Mouse (Mus musculus) lung, postnatal 14 days (tissue): Measurements from ENCODE around the gene Cd247.
A peak's percentile ranks its signal among the peaks of the same experiment; 100 is the strongest.

ENCODE experiments used
- DNase-seq: peaks from one replicate; pipeline ENCODE4 v3.0.0; 2021

Cd247 gene

DNA sequence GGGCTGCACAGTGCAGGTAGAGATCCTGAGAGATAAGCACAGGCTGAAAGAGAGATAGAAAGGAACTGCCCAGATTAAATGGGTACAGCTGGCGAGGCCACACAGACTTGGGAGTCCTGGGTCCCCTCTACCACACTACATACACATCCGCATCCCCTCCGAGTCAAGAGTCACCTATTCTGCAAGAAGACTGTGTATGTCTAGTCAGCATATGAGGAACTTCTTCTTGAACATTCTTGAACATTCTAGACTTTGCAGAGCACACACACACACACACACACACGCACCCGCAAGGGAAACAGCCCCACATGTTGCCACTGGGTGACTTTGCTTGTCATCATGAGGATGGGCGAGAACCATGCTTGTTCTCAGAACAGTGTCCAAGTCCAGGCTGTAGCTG, 40.1 kb downstream of the Cd247 start:
- DNase-seq = no peak

DNA sequence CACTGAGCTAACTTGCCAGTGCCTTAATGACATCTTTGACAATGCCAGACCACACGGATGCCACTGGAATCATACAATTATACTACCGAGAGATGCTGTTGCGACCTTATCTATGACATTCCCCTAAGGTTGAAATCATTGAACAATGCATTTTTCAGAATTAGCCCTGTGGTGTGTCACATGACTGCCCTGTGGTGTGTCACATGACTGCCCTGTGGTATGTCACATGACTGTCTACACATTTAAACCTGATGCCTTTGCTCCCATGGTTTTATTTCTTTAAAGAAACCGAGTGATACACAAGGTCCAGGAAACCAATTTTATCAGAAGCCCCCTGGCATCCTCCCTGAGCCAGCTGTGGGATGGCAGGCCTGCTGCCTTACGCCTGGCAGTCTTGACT, 41.4 kb downstream of the Cd247 start:
- DNase-seq = no peak

DNA sequence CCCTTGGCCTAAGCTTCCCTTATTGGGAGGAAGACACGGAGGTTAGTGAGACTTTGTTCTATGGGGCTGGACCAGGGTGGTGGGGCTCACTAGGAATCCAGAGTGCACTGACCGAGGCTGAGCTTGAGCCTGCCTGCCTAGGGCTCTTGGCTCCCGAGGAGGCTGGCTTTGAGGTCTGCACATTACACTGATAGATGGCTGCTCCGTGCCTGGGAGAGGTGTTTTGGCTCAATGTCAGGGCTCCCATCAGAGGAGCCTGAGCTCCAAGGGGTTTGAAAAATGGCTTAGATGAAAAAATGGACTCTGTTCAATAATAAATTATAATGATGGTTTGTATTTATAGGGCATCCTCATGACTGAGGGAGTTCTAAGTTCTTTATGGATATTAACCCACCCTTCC, 44.8 kb downstream of the Cd247 start:
- DNase-seq = no peak

DNA sequence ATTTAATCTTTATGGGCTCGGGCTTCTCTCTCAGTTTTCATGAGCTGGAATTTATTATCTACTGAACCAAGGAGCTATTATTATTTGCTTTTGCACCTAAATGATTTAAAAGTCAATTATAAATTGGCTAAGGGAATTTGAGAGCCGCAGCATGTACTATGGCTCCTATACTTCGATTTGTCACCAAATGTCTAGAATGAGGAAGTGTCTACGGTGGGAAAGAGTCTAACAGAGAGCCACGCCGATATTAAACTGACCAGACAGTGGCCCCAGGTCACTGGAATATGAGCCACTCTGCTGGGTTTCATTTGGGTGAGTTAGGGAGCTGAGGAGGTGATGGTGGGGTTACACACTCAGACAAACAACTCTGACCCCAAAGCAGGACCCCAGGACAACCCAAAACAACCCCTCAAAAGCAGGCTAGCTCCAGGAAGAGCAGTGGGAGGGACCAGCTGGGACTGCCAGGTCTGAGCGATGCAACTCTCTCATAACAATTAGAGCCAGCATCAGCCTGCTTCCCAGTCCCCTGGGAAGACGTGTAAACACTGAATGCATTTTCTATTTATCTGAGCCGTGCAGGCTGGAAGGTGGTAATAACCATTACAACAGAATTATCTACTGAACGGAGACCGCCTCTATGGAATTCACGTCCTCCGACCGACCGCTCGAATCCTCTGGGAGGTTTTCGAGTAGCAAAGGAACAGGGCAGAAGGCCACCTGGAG, 45.6 kb downstream of the Cd247 start:
- DNase-seq = no peak

DNA sequence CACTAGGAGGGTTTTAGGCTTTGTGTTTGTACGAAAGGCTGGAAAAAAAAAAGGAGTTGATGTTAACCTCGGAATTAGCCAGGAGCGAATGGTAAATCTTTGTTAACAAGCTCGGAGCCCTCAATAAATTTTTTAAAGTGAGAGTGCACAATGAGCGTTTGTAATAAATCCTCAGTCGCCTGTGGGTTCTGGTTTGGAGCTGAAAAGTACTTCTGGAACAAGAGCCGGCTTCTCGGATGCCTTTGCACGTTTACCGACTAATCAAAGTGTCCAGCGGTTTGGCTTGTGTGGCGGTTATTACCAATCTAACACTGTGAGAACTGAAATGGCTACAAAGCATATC, 46.1 kb downstream of the Cd247 start:
- no peak for DNase-seq

DNA sequence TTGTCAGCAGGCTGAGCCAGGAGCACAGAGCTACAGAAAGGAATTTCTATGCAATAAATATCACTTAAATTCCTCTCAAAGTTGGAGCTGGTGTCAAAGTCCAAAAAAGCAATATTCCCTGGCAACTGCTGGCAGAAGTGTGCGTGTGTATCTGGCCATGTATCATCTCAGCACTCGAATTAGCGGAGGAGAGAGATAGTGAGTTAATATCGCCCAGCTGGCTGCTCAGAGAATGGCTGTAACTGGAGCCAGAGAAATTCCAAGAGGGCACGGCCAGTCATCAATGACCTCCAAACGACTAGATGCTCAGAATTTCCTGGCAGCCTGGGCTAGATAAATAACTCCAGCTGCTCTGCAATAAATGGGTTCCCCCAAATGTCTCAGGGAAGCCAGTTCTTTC, 48.0 kb downstream of the Cd247 start:
- DNase-seq = no peak

DNA sequence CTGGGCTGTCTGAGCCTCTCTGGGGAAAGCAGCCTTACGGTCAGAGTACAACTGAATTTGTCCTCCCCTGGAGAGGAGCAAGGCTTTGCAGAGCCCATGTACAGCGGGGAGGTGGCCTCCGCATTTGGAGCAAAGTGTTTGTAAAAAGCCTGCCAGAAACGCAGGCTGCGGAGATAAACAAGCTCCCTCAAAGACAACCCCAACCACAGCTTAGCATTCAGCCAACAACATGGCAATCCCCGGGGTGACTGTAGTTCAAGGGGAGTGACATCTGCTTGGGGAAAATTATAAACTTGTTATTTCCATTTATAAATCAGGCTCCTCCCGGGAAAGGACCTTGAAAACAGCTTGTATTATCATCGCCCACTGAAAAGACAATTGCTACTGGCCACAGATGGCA, 49.1 kb downstream of the Cd247 start:
- peak; percentile 29 for DNase-seq

DNA sequence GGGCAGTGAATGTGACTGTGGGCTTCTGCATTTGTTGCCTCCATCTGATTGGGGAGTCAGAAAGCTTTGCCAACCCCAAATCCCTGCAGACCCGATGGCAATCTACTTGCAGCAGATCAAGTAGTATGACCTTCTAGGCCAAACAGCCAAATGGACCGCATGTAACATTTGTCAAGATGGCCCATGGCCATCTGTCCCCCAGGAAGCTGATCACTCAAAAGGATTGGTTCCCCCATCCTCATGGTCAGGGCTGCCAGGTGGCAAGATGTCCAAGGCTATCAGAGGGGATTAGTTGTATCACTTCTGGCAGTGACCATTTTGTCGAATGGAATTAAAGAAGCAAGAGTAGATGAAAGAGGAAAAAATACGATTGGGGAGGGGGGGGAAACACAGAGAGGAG, 50.7 kb downstream of the Cd247 start:
- no peak for DNase-seq

DNA sequence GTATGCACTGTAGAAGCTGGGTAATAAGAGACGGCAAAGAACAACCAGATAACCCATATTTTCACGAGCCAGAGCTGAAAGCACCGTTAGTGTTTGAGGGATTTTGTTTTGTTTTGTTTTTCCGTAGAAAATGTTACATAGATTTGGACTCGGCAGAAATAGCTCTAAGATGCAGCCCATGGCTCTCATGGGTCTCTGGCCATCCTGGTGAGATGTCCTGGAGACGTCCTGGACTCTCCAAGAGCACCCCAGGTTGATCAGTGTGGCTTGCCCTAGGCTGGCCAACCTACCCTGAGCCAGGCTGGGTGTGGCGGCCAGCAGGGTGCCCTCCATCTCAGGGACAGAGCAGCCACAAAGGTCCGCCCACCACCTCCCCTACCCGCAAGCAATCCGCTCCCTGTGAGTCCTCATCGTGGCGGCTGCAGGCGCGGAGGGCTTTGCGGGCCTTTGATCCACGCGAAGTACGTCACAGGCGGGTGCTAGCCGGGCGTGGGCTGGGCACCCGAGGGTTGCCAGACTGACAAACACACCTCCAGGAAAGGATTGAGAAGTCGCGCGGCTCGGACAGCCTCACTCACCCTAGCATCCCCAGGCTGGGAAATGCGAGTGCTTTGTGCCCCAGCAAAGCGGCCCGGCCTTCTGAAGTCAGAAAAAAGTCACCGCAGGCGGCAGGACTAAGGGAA, 52.2 kb downstream of the Cd247 start:
- no peak for DNase-seq

DNA sequence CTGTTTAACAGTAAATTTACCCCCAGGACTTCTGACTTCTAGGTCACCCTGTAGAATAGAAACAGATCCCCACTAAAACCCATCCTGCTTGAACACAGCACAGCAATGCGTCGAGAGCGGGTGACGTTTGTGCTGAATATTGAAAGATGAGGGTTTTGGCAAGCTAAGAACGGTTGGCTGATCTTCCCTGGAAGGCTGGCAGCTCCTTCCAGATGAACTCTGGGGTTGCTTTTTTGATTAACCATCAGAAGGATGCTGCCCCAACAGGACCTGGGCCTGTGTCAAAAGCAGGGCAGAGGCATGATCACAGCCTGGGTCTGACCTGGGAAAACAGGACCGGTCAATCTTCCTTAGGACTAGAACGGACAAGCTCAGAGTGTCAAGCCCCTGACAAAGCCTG, 53.7 kb downstream of the Cd247 start:
- DNase-seq = no peak

DNA sequence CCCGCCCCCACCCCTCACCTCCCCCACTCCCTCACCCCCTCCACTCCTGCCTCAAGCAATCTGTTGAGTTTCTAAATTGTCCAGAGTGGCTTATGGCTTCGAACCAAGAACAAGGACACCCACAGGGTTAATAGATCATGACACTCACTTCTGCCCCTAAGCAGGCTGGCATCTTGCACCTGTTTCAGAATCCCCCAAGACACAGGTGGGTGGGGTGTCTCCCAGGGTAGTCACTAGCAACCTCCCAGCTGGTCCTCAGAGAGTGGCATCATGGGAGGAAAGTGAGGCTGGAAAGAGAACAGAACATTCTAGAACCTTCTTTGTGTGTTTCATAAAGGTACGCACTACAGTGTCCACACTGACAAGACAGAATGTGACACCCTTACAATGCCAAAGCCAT, 55.1 kb downstream of the Cd247 start:
- DNase-seq = no peak

DNA sequence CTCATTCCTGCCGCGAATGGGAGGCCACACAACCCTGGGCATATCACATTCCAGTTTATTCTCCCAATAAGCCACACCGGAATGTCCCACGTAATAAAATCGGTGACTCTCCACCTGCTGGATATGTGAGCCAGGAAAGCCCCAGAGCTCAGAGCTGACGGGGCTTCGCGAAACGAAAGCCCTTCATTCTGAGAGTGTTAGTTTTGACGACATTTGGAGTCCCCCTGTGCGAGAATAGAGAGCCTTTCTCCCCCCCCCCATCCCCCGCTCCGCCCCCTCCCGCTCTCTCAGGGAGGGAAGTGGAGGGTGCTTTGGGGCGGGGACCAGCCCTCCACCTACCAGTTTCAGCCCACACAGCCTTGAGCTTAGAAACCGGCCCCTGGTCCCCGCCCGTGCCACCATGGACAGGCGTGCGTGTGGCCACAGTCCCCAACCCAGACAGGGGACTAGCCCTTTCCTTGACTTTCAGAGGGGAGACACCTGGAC, 56.0 kb downstream of the Cd247 start:
- no peak for DNase-seq

DNA sequence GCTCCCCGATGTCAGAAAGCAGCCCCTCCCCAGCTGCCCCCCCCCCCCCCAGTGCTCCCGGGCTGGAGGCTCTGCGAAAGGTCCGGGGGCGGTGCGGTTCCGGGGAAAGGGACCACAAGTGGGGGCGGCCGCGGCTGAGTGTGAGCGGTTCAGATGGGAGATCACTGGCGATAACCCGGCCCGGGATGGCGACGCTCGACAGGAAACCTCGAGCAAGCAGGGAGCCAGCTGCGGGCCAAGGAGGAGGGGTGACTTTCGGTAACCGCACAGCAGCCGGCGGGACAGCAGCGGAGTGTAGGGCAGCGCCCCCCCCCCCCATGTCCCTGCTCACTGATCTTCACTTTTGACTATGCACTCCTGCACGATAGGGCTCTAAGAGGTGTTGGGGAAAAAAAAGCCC, 56.5 kb downstream of the Cd247 start:
- DNase-seq = peak; percentile 34

DNA sequence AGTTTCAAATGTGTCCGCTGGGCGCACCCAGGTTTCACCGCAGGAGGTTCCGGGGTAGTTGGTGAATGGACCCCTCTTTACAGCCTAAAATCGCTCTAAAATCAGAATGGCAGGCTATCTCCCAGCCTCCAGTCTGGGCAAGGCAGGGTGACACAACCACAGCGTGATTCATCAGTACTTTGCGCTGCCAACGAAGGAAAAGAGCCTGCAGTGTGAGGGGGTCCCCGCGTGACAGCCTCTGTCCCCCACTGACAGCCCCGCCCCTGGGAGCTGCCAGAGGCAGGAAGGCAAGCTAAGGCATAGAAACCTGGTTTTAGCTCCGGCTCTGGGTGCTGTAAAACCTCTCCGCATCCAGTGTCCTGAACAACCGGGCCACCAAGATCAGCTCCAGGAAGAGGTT, 56.9 kb downstream of the Cd247 start:
- no peak for DNase-seq

DNA sequence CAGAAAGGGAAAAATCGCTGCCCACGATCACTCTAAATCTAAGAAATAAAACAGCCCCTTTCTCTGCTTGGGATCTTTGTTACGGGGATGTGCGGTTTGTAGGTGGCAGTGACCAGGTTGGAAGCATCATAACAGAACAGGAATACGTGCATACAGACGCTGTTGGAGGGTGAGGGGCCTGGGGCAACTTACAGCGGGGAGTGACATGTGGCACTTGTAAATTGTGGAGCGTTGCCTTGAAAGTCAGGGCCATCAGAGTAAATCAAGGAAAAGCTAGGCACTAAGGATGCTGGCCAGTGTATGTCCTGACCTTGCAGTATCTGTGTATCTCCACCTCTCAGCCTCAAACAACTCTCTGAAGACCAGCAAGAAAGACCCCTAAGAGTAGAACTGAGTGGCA, 59.9 kb downstream of the Cd247 start:
- DNase-seq = no peak

DNA sequence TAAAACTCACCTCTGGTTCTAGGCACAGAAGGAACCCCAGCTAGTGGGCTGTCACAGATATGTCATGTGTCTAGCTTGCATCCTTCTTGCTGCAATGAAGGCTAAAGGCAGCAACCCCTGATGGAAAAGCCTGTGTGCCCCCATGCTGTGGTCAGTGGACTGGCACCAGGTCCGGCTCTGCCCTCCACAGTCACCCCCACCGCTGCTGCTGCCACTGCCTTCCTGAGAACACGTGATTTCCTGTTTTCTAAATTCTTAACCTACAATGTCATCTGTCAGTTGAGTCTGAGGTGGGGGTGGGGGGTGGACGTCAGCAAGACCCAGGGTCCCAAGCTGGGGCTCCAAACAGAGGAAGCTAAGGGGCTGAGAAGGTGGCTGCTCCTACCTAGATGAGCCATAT, 60.4 kb downstream of the Cd247 start:
- no peak for DNase-seq

DNA sequence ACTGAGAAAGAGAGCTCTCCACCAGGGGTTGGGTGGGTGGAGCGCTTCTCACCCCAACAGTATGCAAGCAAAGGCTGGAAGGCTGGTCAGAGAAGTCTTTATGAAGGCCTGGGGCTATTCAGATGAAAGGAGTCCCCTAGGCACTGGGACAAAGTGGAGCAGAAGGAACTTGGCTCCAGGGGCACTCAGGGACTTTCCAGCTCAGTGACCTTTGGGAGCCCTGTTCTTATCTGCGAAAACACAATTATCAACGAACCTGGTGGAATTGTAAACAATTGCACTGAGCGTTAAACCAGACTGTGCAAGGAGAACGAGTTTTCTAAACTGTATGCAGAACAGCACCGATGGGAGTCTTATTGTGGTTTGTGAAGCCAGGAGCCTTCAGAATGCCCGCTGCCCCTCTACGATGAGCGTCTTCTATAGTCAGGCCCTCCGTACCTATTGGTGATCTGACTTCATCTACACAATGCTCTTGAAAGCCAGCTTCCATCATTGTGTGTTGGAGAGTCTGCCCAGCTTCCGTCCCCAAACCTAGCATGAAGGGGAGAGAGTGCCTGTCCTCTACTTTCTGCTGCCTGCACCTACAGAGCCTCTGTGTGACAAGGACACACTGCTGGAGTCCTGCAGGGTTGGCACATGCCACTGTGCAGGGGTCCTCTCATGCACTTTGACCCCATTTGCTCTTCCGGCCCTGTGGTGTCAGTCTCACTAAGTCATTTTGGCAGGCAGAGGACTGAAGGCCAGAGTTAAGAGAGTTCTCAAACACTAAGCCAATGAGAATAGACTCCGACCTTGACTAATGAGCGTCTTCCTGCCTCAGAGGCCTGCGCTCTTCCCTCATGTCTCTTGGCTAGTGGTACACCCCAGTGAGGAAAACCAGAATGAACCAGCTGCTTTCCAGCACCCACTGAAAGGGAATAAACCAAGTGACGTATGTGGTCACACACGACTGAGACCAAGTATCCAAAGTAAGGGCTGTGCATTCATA, 61.3 kb downstream of the Cd247 start:
- no peak for DNase-seq

DNA sequence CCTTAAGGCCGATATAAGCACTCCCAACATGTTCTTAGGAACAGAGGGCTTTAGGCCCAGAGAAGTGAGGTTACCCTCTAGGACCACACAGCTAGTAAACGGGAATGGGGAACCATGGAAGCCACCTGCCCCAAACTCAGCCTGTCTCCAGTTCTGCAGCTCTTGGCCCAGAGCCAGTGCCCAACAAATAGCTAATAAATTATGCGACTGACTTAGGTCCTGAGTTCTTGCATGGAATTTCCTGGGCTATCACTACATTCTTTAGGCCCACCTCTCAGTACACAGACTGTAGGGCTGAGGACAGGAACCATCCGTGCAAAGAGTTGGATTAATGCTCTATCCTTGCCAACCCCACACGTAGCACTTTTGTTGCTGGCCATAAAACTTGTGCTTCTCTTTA, 63.6 kb downstream of the Cd247 start:
- DNase-seq = no peak

DNA sequence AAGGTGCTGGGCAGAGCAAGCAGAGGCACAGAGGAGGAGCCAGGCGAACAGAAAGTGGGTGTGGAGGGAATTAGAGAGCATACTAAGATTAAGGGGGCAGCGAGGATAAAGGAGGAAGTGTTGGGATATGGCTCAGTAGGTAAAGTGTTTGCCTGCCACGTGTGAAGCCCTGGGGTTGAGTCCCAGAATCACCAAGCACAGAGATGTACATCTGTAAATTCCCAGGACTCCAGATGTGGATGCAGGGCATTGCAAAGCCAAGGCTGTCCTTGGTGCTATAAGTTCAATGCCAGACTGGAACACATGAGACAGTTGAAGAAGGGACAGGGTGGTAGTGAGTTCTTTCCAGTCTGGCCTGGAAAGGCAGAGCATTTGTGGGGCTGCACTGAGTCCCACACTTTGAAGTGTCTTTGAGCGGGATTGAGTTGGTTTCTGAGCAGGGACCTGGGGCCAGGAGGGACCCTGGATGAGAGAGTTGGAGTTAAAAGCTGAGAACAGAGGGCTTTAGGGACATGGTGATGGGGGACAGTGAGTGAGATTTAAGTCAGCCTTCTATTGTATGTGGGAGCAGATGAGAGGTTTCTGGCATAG, 64.7 kb downstream of the Cd247 start:
- no peak for DNase-seq

DNA sequence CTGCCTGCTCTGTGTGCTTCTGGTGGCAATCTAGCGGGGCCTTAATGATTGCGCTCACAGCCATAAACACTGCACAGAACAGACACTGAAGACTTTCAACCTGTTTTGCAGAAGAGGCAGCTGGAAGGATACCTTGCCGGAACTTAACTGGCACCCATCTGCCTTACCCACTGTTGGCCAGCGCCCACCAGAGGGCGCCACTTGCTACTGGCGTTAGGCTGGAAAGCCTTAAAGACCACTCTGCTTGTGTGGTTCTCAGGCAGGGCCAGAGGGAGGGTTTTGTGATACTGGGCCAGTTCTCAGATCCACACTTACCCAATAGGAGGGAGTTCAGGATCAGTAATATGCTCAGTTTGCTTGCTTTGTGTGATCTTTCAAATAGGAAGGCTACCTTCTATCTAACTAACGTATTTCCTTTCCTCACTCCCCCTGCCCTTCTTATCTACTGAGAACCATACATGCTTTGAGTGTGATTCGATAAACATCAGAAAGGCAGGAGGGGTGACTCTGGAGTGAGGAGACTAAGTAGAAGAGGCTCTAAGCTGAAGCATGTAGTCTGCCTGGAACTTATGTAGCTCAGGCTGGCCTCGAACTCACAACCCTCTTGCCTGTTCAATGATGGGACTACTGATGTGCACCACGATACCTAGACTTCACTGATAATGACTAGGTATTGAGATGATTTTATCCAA, 65.4 kb downstream of the Cd247 start:
- DNase-seq = peak; percentile 83

DNA sequence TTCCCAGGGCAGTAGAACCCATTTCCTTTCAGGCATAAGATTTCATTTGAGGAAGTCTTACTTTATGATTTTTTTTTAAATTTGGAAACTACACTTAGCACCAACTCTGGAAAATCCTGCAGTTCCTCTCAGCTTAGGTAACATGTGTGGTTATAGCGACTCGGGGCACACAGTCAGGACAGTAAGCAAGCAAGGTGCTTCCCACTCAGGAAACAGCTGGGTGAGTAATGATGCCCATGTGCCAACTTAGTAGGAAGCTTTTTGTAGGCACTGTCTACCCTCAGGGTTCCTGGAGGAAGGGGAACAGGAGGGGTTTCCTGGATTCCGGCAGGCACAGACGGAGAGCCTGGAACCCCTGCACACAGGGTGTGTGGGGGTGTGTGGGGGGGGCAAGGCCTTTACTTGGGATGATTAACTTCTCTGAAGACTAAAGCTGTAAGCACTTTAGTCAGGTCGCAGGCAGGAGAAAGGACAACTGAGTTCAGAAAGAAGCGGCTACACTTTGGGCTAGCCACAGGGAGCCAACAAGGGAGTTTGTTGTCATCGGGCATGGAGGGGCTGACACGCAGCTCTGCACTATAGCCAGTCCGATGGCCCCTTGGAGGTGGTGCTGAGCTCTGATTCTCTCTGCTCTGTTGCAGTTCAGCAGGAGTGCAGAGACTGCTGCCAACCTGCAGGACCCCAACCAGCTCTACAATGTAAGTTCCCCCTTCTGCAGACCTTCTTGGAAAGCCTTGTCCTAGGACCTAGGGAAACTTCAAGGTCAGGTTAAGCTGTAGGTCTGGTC, 67.5 kb downstream of the Cd247 start:
- DNase-seq = no peak

DNA sequence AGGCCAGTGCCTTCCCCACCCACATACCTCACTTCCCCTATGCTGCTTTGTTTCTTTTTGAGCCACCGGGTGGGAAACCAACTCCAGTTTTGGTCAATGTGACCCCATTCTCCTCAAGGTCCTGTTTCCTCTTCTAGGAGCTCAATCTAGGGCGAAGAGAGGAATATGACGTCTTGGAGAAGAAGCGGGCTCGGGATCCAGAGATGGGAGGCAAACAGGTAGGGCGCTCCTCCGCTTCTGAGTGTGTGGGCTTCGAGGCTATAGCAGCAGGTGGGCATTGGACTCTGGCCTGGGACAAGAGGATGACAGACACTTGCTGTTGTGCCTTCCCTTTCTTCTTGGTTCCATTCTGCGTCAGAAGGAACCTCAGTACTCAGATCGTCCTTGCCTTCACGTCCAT, 68.8 kb downstream of the Cd247 start:
- DNase-seq = no peak
